Mouse (Mus musculus): ENCODE data around the gene Cox10. TPM values are rescaled to one million over a fixed set of nuclear protein-coding genes. Genes with fewer than 3 reads are reported as not detected.

Gene Cox10
- polyA plus RNA-seq, 1 experiment from 2014 or later: 13.1 TPM

DNA sequence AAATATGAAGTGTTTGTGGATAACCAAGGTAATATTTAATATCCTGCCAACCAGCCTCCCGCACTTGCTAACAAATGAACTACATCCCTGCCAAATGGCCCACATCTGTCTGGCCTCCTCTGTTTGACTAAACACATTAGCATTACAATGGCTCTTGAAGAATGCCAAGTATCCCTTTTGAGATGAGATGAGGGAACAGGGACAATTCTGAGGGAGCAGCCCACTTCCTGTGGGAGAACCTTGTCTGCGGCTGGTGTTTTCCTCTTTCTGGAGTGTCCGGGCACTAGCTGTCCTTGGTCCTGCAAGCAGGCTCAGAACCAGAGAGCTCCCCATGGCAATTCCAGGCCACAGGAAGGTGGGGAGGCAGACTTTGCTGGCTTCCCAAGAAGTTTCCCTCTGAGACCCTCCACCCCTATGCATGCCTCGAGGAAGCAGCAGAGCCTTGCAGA lies 126.5 kb downstream of the Cox10 start:
- DNase-seq (ENCODE audit: low spot score) (peak; percentile 61), ATAC-seq (peak; percentile 49)
- Histone ChIP-seq H3K9me3 (ENCODE audit: low read length) (no peaks in the 10 kb centered on the region), H3K27ac (ENCODE audit: low read length) (no peak overlapping the region), H3K27me3 (replicated peaks; ENCODE audit: insufficient read depth, low read length) (no peaks in the 10 kb centered on the region), H3K9ac (replicated peaks; ENCODE audit: low read depth) (no peak overlapping the region), H3K4me2 (replicated peaks; ENCODE audit: low read depth, low read length) (0 out of 2 replicates have a peak overlapping the region, but pooled peaks have one; percentile 41), H3K36me3 (ENCODE audit: insufficient read depth, low read length) (no peaks in the 10 kb centered on the region), H3K4me3 (ENCODE audit: low read depth, low read length) (no peak overlapping the region), H3K4me1 (ENCODE audit: insufficient read depth, low read depth, low read length) (peaks cover 3% of the 10 kb centered on the region; the same call in 1 of the 2 replicates)
- TF ChIP-seq CTCF (IDR thresholded peaks at IDR 0.05) (no peak), EP300 (IDR thresholded peaks at IDR 0.05) (no peak)
- 17% methylated on average over 4 of the region's 4 CpGs for WGBS

- H3K4me1 ChIP-seq (ENCODE audit: insufficient read depth, low read depth, low read length): 0 out of 2 replicates have a peak, but pooled peaks cover 3% of the 10 kb centered on the region
- peak overlapping the region; percentile 41 for H3K4me2 ChIP-seq (replicated peaks; ENCODE audit: low read depth, low read length)
- H3K27ac ChIP-seq (ENCODE audit: low read length): no peak overlapping the region
- TF ChIP-seq CTCF (IDR thresholded peaks at IDR 0.05) (no peak), EP300 (IDR thresholded peaks at IDR 0.05) (no peak)
- 3% methylated on average over 19 of the region's 19 CpGs for WGBS
- no peaks in the 10 kb centered on the region for H3K36me3 ChIP-seq (ENCODE audit: insufficient read depth, low read length)
- no peak overlapping the region for H3K4me3 ChIP-seq (ENCODE audit: low read depth, low read length)
- H3K9ac ChIP-seq (replicated peaks; ENCODE audit: low read depth): no peak overlapping the region
- no peaks in the 10 kb centered on the region for H3K9me3 ChIP-seq (ENCODE audit: low read length)
- peak; percentile 78 for DNase-seq (ENCODE audit: low spot score)
- peak; percentile 84 for ATAC-seq
- no peaks in the 10 kb centered on the region for H3K27me3 ChIP-seq (replicated peaks; ENCODE audit: insufficient read depth, low read length)
Measured at GRCm38 (mm10) chr11:63951831-63952631, 127.2 kb downstream of the Cox10 start.

DNA sequence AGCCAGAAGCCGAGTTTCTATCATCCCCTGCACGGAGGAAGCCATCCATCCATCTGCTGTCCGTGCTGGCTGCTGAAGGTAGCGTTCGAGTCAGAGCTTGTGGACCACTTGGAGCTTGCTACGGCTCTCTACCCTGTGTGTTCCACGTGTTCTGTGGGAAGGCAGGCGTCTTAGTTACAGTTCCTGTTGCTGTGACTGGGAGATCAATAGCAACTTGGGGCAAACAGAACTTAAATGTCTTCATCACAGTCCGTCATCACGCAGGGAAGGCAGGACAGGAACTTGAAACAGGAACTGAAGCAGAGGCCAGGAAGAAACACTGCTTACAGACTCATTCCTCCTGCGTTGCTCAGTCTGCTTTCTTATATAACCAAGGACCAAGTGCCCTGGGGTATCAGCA lies 130.9 kb downstream of the Cox10 start:
- WGBS: 76% methylated on average over 11 of the region's 11 CpGs
- H3K27ac ChIP-seq (ENCODE audit: low read length): no peak overlapping the region
- no peaks in the 10 kb centered on the region for H3K9me3 ChIP-seq (ENCODE audit: low read length)
- 0 out of 2 replicates have a peak, but pooled peaks cover 3% of the 10 kb centered on the region for H3K4me1 ChIP-seq (ENCODE audit: insufficient read depth, low read depth, low read length)
- no peak overlapping the region for H3K9ac ChIP-seq (replicated peaks; ENCODE audit: low read depth)
- no peak for TF ChIP-seq EP300 (IDR thresholded peaks at IDR 0.05)
- H3K4me2 ChIP-seq (replicated peaks; ENCODE audit: low read depth, low read length): no peak overlapping the region
- DNase-seq (ENCODE audit: low spot score): no peak
- no peak for ATAC-seq
- H3K36me3 ChIP-seq (ENCODE audit: insufficient read depth, low read length): no peaks in the 10 kb centered on the region
- no peaks in the 10 kb centered on the region for H3K27me3 ChIP-seq (replicated peaks; ENCODE audit: insufficient read depth, low read length)
- H3K4me3 ChIP-seq (ENCODE audit: low read depth, low read length): no peak overlapping the region

DNA sequence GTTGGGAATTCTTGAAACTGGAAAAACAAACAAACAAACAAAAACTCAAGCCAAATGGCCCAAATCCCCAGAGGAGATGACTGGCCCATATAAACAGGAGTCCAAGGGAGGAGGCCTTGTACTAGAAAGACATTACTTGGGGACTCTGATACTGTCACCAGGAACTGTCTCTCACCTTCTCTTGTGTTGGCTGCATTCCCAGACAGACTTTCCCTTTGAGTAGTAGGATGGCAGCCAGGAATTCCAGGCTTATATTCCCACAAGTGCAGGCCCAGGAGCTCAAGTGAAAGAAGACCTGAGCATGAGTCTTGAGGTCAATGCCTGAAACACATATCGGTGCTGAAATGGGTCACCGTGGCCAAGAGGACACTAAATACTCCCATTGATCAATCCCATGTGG lies 132.2 kb downstream of the Cox10 start:
- DNase-seq (ENCODE audit: low spot score) (no peak), ATAC-seq (no peak)
- Histone ChIP-seq H3K27ac (ENCODE audit: low read length) (no peak overlapping the region), H3K9me3 (ENCODE audit: low read length) (no peaks in the 10 kb centered on the region), H3K4me1 (ENCODE audit: insufficient read depth, low read depth, low read length) (0 out of 2 replicates have a peak, but pooled peaks cover 3% of the 10 kb centered on the region), H3K4me2 (replicated peaks; ENCODE audit: low read depth, low read length) (no peak overlapping the region), H3K36me3 (ENCODE audit: insufficient read depth, low read length) (no peaks in the 10 kb centered on the region), H3K27me3 (replicated peaks; ENCODE audit: insufficient read depth, low read length) (no peaks in the 10 kb centered on the region), H3K4me3 (ENCODE audit: low read depth, low read length) (no peak overlapping the region), H3K9ac (replicated peaks; ENCODE audit: low read depth) (no peak overlapping the region)
- TF ChIP-seq EP300 (IDR thresholded peaks at IDR 0.05): no peak
- no peak for TF ChIP-seq CTCF (IDR thresholded peaks at IDR 0.05)
- WGBS: 81% methylated on average over 2 of the region's 2 CpGs

GRCm38 (mm10) chr11:63943947-63944346 lies 135.3 kb downstream of the Cox10 start:
- no peak for ATAC-seq

DNA sequence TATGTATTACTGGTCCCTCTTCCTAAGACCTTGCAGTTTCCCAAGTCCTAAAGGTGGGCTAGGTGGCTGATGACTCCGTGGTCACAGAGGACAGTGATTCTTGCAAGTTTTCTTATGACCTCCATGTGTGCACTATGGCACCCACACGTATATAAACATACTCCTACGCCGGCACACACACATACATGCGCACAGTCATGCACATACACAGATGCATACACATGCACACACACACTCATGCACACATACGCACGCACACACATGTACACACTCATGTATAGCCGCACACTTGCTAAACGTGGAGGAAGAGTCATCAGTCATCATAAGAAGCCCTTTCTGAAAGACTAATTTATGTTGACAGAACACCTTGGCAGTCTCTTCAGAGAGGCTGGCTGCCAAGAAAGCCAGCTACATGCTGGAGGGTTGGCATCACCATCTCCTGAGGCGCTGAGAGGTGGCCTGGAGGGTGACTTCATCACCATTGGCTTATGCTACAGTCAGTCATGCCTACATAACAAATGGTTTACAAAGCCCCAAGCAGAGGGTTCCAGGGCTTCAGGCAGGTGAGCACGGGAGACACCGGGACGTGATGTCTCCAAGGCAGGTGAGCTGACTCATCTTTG lies 135.9 kb downstream of the Cox10 start:
- H3K27ac ChIP-seq (ENCODE audit: low read length): no peak overlapping the region
- no peaks in the 10 kb centered on the region for H3K9me3 ChIP-seq (ENCODE audit: low read length)
- no peak overlapping the region for H3K4me3 ChIP-seq (ENCODE audit: low read depth, low read length)
- 88% methylated on average over 13 of the region's 13 CpGs for WGBS
- H3K27me3 ChIP-seq (replicated peaks; ENCODE audit: insufficient read depth, low read length): no peaks in the 10 kb centered on the region
- no peaks in the 10 kb centered on the region for H3K4me1 ChIP-seq (ENCODE audit: insufficient read depth, low read depth, low read length)
- DNase-seq (ENCODE audit: low spot score) (no peak), ATAC-seq (no peak)
- TF ChIP-seq CTCF (IDR thresholded peaks at IDR 0.05): no peak
- H3K36me3 ChIP-seq (ENCODE audit: insufficient read depth, low read length): no peaks in the 10 kb centered on the region
- H3K4me2 ChIP-seq (replicated peaks; ENCODE audit: low read depth, low read length): no peak overlapping the region
- H3K9ac ChIP-seq (replicated peaks; ENCODE audit: low read depth): no peak overlapping the region

More at GRCm38 (mm10) chr11:63943947-63944346, 135.3 kb downstream of the Cox10 start:
- no peak overlapping the region for H3K27ac ChIP-seq (ENCODE audit: low read length)
- no peak overlapping the region for H3K4me3 ChIP-seq (ENCODE audit: low read depth, low read length)
- WGBS: 81% methylated on average over 3 of the region's 3 CpGs
- no peak for TF ChIP-seq EP300 (IDR thresholded peaks at IDR 0.05)
- no peak for TF ChIP-seq CTCF (IDR thresholded peaks at IDR 0.05)
- H3K9ac ChIP-seq (replicated peaks; ENCODE audit: low read depth): no peak overlapping the region
- no peaks in the 10 kb centered on the region for H3K4me1 ChIP-seq (ENCODE audit: insufficient read depth, low read depth, low read length)
- H3K4me2 ChIP-seq (replicated peaks; ENCODE audit: low read depth, low read length): no peak overlapping the region
- no peaks in the 10 kb centered on the region for H3K9me3 ChIP-seq (ENCODE audit: low read length)
- no peaks in the 10 kb centered on the region for H3K27me3 ChIP-seq (replicated peaks; ENCODE audit: insufficient read depth, low read length)
- no peak for DNase-seq (ENCODE audit: low spot score)
- no peaks in the 10 kb centered on the region for H3K36me3 ChIP-seq (ENCODE audit: insufficient read depth, low read length)
